In the genomic region with DNA sequence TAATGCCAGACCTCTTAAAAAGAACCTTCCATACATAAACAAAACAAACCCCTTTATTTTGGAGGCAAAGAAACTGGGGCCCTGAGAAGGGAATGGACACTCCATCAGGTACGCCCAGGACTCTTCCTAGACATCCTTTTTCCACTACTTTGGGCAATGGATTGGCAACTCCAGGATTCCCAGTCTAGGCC, we compare ENCODE assay signal across 8 mouse cellular contexts. TPM values are rescaled to one million over a fixed set of nuclear protein-coding genes. Genes with fewer than 3 reads are reported as not detected.
DNase-seq lines count a peak whose midpoint lies in the region; ATAC-seq lines count a peak whose summit lies in the region.

A gene (minus strand): TSS at position 67 of the 191 bp plus-strand sequence.

- H3K4me1 ChIP-seq in kidney, embryonic 15.5 days = peaks cover 52% of the 10 kb centered on the region
- H3K4me1 ChIP-seq in hindbrain, embryonic 12.5 days = peaks cover 36% of the 10 kb centered on the region
- peaks cover 15% of the 10 kb centered on the region for H3K4me1 ChIP-seq in midbrain, embryonic 14.5 days (ENCODE audit: control insufficient read depth, insufficient read depth, low read length)

- H3K36me3 ChIP-seq in kidney, embryonic 15.5 days = peaks cover 11% of the 10 kb centered on the region
- H3K36me3 ChIP-seq in hindbrain, embryonic 12.5 days = peaks cover 9% of the 10 kb centered on the region
- H3K36me3 ChIP-seq in midbrain, embryonic 14.5 days (ENCODE audit: control insufficient read depth, insufficient read depth, low read length) = peaks cover 6% of the 10 kb centered on the region; the same call in 1 of the 2 replicates

- no peaks in the 10 kb centered on the region for H3K9me3 ChIP-seq in kidney, embryonic 15.5 days (replicated peaks)
- H3K9me3 ChIP-seq in hindbrain, embryonic 12.5 days (replicated peaks) = no peaks in the 10 kb centered on the region
- H3K9me3 ChIP-seq in midbrain, embryonic 14.5 days (ENCODE audit: control insufficient read depth, low read length) = no peaks in the 10 kb centered on the region

- 14% methylated on average over 1 of the region's 1 CpGs for WGBS in kidney, embryonic 15.5 days
- WGBS in hindbrain, embryonic 12.5 days = 15% methylated on average over 1 of the region's 1 CpGs
- WGBS in midbrain, embryonic 14.5 days = 15% methylated on average over 1 of the region's 1 CpGs

- H3K27me3 ChIP-seq in kidney, embryonic 15.5 days = peaks cover 5% of the 10 kb centered on the region; the same call in 1 of the 2 replicates
- H3K27me3 ChIP-seq in hindbrain, embryonic 12.5 days = peaks cover 3% of the 10 kb centered on the region; the same call in 1 of the 2 replicates
- no peaks in the 10 kb centered on the region for H3K27me3 ChIP-seq in midbrain, embryonic 14.5 days (ENCODE audit: control insufficient read depth, insufficient read depth, low read length)

- H3K4me2 ChIP-seq in kidney, embryonic 15.5 days = peak within 1 kb of the TSS; percentile 85
- peak within 1 kb of the TSS; percentile 74 for H3K4me2 ChIP-seq in hindbrain, embryonic 12.5 days (replicated peaks)
- peak within 1 kb of the TSS; percentile 69 for H3K4me2 ChIP-seq in midbrain, embryonic 14.5 days (ENCODE audit: low read length)

- peak within 1 kb of the TSS; percentile 69 for H3K4me3 ChIP-seq in kidney, embryonic 15.5 days (replicated peaks)
- H3K4me3 ChIP-seq in hindbrain, embryonic 12.5 days = peak within 1 kb of the TSS; percentile 80
- H3K4me3 ChIP-seq in midbrain, embryonic 14.5 days (replicated peaks; ENCODE audit: low read depth, low read length) = peak within 1 kb of the TSS; percentile 82

- peak within 1 kb of the TSS; percentile 95 for H3K27ac ChIP-seq in kidney, embryonic 15.5 days
- peak within 1 kb of the TSS; percentile 92 for H3K27ac ChIP-seq in hindbrain, embryonic 12.5 days
- peak within 1 kb of the TSS; percentile 94 for H3K27ac ChIP-seq in midbrain, embryonic 14.5 days (replicated peaks; ENCODE audit: low read depth, low read length)

- ATAC-seq in kidney, embryonic 15.5 days (replicated peaks; ENCODE audit: low FRiP score) = no peak
- ATAC-seq in hindbrain, embryonic 12.5 days (ENCODE audit: low FRiP score) = no peak
- no peak for ATAC-seq in midbrain, embryonic 14.5 days (ENCODE audit: low FRiP score, low TSS enrichment)
- ATAC-seq in megakaryocyte progenitor cell, adult 5-6 weeks (replicated peaks; ENCODE audit: poor library complexity) = no peak

- DNase-seq in kidney, postnatal 4 days = no peak
- no peak for DNase-seq in adrenal gland, postnatal 4 days (ENCODE audit: low spot score in 2 of 2)
- DNase-seq in midbrain, embryonic 14.5 days = no peak
- DNase-seq in c-Kit-positive CD71-positive TER-119-positive erythroid progenitor cells, embryonic 14.5 days (ENCODE audit: low spot score) = no peak
- DNase-seq in MN1 (ENCODE audit: low spot score) = no peak

- H3K9ac ChIP-seq in kidney, embryonic 15.5 days = peak within 1 kb of the TSS; percentile 70
- H3K9ac ChIP-seq in hindbrain, embryonic 12.5 days = peak within 1 kb of the TSS; percentile 80
- H3K9ac ChIP-seq in midbrain, embryonic 14.5 days (replicated peaks; ENCODE audit: low read length) = peak within 1 kb of the TSS; percentile 85

RNA-seq across cellular contexts. Expression of the gene that starts here (rescaled TPM):
- 15.3 and 18.8 TPM in 2 replicates for polyA plus RNA-seq in kidney, embryonic 15.5 days (2015; fragmentation: Nextera tagmentation; extraction: Ambion mirVana)
- total RNA-seq in adrenal gland, postnatal 4 days (2021) = 10 to 100 TPM; 13.5 to 24.2 TPM
- polyA plus RNA-seq in hindbrain, embryonic 12.5 days (2016; fragmentation: Nextera tagmentation; extraction: Ambion mirVana) = 11.3 and 15.7 TPM in 2 replicates
- 11.6 and 15.2 TPM in 2 replicates for polyA plus RNA-seq in midbrain, embryonic 14.5 days (2014; fragmentation: Nextera tagmentation; extraction: Ambion mirVana)
- 0.90 and 15.7 TPM in 2 replicates for total RNA-seq in megakaryocyte progenitor cell, adult 5-6 weeks (2015)
- 0.79 and 2.9 TPM in 2 replicates for total RNA-seq in megakaryocyte progenitor cell, adult 5-6 weeks (2017)
